Mouse (Mus musculus) kidney, embryonic 14.5 days (tissue): ENCODE data around the gene Upk1b. TPM values are rescaled to one million over a fixed set of nuclear protein-coding genes. Genes with fewer than 3 reads are reported as not detected.

Source experiments
- ATAC-seq: fragments of 200-750 bp; cut with Nextera tagmentation; 2 replicates; pipeline ENCODE4 v1.8.0; 2017; ENCODE audit warnings: moderate number of reproducible peaks, mild to moderate bottlenecking, moderate TSS enrichment, moderate library complexity; ENCODE audit not compliant: low FRiP score, low TSS enrichment
- H3K27ac ChIP-seq: fragments of 300-500 bp; sonication (generic); 2 replicates; pipeline ENCODE4 v1.5.1; 2014; ENCODE audit warnings: low read depth, mild to moderate bottlenecking, low read length, moderate library complexity, mixed read lengths
- H3K27me3 ChIP-seq: fragments of 300-500 bp; sonication (generic); 2 replicates; pipeline ENCODE4 v1.6.1; 2014; ENCODE audit warnings: mild to moderate bottlenecking, low read length; ENCODE audit not compliant: control insufficient read depth, insufficient read depth
- H3K36me3 ChIP-seq: fragments of 300-500 bp; sonication (generic); 2 replicates; pipeline ENCODE4 v1.6.1; 2014; ENCODE audit warnings: low read length, mixed read lengths; ENCODE audit not compliant: control insufficient read depth, insufficient read depth
- H3K4me1 ChIP-seq: fragments of 300-500 bp; sonication (generic); 2 replicates; pipeline ENCODE4 v1.6.1; 2014; ENCODE audit warnings: low read length, mixed read lengths; ENCODE audit not compliant: control insufficient read depth, insufficient read depth
- H3K4me2 ChIP-seq: fragments of 300-500 bp; sonication (generic); replicated peaks from 2 replicates; pipeline ENCODE4 v1.6.1; 2014; ENCODE audit warnings: low read depth, mild to moderate bottlenecking, low read length
- H3K4me3 ChIP-seq: fragments of 300-500 bp; sonication (generic); 2 replicates; pipeline ENCODE4 v1.5.1; 2014; ENCODE audit warnings: mild to moderate bottlenecking, low read length
- H3K9ac ChIP-seq: fragments of 300-500 bp; sonication (generic); 2 replicates; pipeline ENCODE4 v1.6.1; 2014; ENCODE audit warnings: low read depth, mild to moderate bottlenecking, low read length, moderate library complexity
- H3K9me3 ChIP-seq: fragments of 300-500 bp; sonication (generic); 2 replicates; pipeline ENCODE4 v1.6.1; 2016; ENCODE audit warnings: low read length; ENCODE audit not compliant: control insufficient read depth
- WGBS: fragments of 180-500 bp; shearing (Covaris S2); extraction: QIAGEN DNeasy Blood & Tissue Kit; methylation state at CpG from one replicate; pipeline ENCODE4 v1.1.7; 2014; 5-methylcytosine and 5-hydroxymethylcytosine counted together
- polyA plus RNA-seq: library from polyadenylated mRNA; unstranded; fragments of >200 nt; fragmentation: Nextera tagmentation; extraction: Ambion mirVana; gene quantifications from 2 replicates; pipeline ENCODE4 v1.2.1, GENCODE M21; 2014

Gene Upk1b
- polyA plus RNA-seq, 1 experiment from 2014 or later = 2.2 TPM

DNA sequence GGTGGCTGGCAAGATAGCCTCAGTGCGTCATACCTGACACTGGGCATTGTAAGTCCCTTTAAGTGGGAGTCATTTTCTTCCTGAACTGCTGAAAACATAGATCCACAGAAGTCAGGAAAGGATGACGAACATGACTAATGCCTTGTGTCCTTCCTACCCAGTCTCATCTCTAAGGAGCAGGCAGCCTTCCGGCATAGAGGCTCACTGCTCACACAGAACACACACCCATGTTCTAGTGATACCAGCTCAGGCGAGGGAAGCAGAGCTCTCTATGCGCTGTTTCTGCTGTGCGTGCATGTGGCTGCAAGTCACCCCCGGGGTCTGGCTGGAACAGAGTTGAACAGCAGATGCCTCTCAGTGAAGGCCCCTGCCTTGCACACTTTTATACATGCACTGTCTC lies 14.8 kb downstream of the Upk1b start:
- Histone ChIP-seq H3K27ac (no peak overlapping the region), H3K4me2 (no peak overlapping the region), H3K4me3 (no peak overlapping the region), H3K9me3 (no peaks in the 10 kb centered on the region), H3K36me3 (no peaks in the 10 kb centered on the region), H3K9ac (no peak overlapping the region), H3K27me3 (no peaks in the 10 kb centered on the region; the same call in 1 of the 2 replicates), H3K4me1 (no peaks in the 10 kb centered on the region)
- 85% methylated on average over 7 of the region's 7 CpGs for WGBS
- no peak for ATAC-seq

DNA sequence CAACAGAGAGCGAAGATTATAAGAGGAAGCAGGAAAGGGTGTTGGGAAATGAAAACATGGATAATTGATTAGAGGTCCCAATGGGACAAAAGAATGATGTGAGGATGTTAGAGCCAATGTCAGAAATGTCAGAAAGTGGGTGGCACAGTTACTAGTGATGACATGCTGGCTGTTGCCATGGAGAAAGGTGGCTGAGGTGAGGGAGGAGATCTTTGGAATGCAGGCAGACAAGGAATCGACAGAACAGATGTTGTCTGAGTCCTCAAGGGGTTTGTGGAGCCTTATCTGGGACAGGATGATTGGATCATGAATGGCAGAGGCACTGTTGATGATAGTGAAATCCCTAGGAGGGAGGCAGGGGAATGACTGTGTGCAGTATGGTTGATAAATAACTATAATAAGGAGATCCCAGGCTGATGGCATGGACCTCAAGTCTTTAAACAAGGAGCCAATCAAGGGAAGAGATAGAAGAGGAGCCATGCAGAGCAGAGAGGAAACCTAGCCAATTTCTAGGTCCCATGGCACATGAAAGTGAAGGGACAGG lies 17.5 kb downstream of the Upk1b start:
- ATAC-seq = no peak
- Histone ChIP-seq H3K9ac (no peak overlapping the region), H3K4me3 (no peak overlapping the region), H3K9me3 (no peaks in the 10 kb centered on the region), H3K4me2 (no peak overlapping the region), H3K36me3 (no peaks in the 10 kb centered on the region), H3K27ac (no peak overlapping the region), H3K4me1 (no peaks in the 10 kb centered on the region), H3K27me3 (no peaks in the 10 kb centered on the region; the same call in 1 of the 2 replicates)
- 51% methylated on average over 2 of the region's 2 CpGs for WGBS

DNA sequence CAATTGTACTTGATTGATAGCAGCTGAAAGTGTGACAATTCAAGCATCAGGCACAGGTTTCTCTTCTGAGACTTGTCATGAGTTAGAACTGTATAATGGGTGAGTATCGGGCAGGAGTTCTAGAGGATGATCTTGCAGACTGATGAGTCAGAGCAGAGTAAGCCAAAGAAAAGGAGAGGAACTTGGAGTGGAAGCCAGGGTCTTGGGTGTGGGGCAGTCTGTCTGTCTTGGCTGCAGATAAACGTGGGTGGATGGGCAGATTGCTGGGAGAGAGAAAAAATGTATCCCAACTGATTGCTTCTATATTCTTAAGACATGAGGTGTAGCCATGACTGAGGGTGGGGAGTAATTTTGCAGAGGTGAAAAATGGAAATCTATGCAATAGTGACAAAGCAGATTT lies 18.2 kb downstream of the Upk1b start:
- Histone ChIP-seq H3K27me3 (no peaks in the 10 kb centered on the region; the same call in 1 of the 2 replicates), H3K4me3 (no peak overlapping the region), H3K27ac (no peak overlapping the region), H3K4me1 (no peaks in the 10 kb centered on the region), H3K4me2 (no peak overlapping the region), H3K9ac (no peak overlapping the region), H3K9me3 (no peaks in the 10 kb centered on the region), H3K36me3 (no peaks in the 10 kb centered on the region)
- 77% methylated on average over 2 of the region's 2 CpGs for WGBS
- no peak for ATAC-seq

DNA sequence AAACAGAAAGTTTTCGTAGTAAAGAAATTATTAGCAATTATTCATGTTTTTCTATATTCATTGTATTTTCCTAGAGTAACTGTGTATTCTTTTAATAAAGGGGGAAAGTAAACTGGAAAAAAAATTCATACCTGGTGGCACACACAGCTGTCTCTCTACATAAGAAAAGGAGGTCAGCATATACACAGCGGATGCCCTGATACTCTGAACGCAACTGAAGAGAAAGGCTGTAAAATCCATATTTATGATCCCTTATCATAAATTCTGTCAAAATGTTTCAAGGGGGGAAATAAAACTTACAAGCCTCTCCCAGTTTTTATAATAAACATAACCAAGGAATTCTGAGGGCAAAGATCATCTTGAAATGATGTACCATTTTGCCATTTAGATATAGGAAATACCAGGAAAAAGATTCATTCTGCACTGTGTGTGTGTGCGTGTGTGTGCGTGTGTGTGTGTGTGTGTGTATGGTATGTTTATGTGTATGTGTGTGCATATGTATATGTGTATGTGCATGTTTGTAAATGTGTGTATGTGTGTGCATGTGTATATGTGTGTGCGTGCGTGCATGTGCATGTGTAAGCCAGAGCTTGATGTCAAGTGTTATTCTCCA lies 19.1 kb downstream of the Upk1b start:
- Histone ChIP-seq H3K9me3 (no peaks in the 10 kb centered on the region), H3K9ac (no peak overlapping the region), H3K27ac (no peak overlapping the region), H3K4me2 (no peak overlapping the region), H3K4me3 (no peak overlapping the region), H3K36me3 (no peaks in the 10 kb centered on the region), H3K27me3 (no peaks in the 10 kb centered on the region; the same call in 1 of the 2 replicates), H3K4me1 (no peaks in the 10 kb centered on the region)
- WGBS = 92% methylated on average over 7 of the region's 7 CpGs
- no peak for ATAC-seq

DNA sequence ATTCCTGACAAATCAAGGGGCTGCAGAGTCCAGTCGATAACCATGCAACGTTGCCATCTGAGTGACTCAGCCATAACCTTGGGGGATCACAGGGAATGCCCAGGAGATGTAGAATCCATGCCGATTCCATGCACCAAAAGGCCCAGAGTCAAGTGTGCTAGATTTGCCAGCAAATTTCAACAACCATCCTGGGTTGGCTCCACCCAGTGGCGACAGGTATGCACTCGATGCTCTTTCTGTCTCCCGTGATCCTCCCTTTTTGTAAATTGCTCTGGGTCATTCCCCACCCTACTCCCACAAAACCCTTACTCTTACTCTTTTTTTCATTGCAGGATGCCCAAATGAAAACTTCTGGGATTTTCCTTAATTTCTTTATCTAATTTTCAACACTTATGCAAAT lies 23.8 kb downstream of the Upk1b start:
- Histone ChIP-seq H3K9ac (no peak overlapping the region), H3K27ac (no peak overlapping the region), H3K27me3 (no peaks in the 10 kb centered on the region), H3K9me3 (no peaks in the 10 kb centered on the region), H3K4me1 (no peaks in the 10 kb centered on the region), H3K4me2 (no peak overlapping the region), H3K36me3 (no peaks in the 10 kb centered on the region), H3K4me3 (no peak overlapping the region)
- ATAC-seq = no peak
- 54% methylated on average over 6 of the region's 6 CpGs for WGBS

DNA sequence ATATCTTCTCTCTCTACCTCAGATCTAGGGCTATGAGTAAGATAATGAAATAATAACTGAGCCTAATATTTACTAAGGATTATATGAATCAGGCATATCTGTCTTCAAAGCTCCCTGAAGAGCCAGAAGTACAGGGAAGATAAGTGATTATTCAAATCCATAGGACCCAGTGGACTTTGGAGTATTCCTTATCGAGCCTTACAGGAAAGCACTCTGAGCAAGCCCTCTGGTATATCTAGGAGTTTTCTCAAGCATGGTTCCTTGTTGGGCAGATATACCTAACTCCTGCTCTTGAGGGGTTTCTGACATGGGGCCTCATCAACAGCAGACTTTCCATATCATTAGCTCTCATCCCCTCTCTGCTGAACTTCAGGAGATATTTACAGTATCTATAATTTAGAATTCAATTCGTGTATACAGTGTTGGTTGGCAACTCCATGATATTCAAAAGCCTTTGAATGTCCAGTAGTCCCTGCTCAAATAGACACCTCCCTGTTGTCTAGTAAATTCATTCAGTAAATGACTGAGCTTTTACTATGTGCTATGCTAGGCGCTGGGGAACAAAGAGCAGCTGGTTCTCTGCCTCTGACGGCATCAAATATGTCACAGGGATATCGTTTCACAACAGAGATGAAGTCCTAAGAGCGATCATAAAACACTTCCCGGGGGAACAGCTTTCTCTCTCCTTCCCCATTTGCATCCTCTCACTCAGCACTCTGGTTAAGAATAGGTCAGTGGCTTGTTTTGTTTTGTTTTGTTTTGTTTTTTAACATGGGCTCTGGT lies 25.0 kb downstream of the Upk1b start:
- no peaks in the 10 kb centered on the region for H3K36me3 ChIP-seq
- no peak overlapping the region for H3K9ac ChIP-seq
- no peaks in the 10 kb centered on the region for H3K9me3 ChIP-seq
- H3K4me2 ChIP-seq = no peak overlapping the region
- no peak overlapping the region for H3K27ac ChIP-seq
- no peaks in the 10 kb centered on the region for H3K4me1 ChIP-seq
- H3K4me3 ChIP-seq = no peak overlapping the region
- WGBS = 40% methylated on average over 7 of the region's 7 CpGs
- no peak for ATAC-seq
- H3K27me3 ChIP-seq = no peaks in the 10 kb centered on the region

DNA sequence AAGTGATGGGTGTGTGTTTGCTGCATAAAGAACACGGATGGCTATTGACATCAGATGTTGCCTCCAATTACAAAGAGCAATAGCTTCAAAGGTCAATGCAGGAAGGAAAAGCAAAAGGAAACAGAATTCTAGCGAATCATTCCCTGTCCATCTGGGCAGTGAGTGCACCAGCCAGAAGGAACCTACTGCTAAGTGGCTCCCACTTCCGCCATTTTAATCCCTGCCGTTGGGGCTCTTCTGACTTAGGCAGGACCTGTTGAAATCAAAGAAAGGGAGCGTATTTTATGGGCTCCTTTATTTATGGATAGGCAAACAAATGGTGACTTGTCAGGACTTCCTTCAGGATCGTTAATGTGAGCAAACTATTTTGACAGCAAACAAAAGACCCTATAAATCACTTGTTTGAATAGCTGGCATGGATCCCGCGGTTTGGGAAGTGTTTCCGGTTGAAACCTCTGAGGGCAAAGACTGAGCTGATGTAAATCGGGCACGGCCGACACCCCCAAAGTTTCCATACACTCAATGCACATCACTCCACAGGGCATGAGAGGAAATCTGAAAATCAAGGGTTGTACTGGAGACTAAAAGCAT lies 27.1 kb downstream of the Upk1b start:
- Histone ChIP-seq H3K4me3 (no peak overlapping the region), H3K9ac (no peak overlapping the region), H3K36me3 (peaks cover 5% of the 10 kb centered on the region; the same call in 1 of the 2 replicates), H3K4me2 (peak overlapping the region; percentile 10; the same call in 1 of the 2 replicates), H3K4me1 (no peaks in the 10 kb centered on the region), H3K9me3 (no peaks in the 10 kb centered on the region), H3K27me3 (no peaks in the 10 kb centered on the region), H3K27ac (no peak overlapping the region)
- WGBS = 16% methylated on average over 12 of the region's 12 CpGs
- ATAC-seq = peak; percentile 48

DNA sequence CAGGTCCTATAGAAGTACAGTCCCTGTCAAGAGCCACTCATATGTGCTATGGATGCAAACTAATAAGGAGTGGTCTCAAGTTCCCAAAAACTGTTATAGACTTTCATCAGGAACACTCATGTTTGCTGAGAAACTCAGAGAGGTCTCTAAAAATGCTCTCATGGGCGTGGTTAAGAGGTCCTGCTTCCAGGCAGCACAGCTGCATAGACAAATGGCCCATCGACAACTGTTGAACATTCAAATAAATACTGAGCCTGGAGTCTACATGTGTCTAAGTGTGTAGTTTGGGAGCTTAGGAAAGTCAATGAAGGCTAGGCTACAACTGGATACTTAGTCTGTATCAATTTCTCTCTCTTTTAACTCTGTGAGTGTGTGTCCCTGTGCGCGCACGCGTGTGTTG lies 29.0 kb downstream of the Upk1b start:
- no peak for ATAC-seq
- 92% methylated on average over 6 of the region's 6 CpGs for WGBS

DNA sequence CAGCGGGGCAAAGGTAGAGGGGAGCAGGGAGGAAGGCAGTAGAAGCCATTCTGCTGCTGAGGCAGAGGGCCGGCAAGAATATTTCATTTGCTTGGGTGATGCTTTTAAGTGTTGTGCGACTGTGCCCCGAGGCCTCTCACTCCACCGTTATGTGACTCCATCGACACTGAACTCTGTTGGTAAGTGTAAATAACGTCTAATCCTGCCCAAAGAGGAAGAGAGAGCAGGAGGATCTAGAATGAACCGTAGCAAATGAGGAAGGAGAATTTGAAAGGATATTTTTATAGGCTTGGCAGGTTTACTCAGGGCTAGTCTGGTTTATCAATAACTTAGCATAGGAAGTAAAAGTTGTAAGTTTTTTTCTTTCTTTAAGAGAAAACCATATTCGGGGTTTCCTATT lies 30.6 kb downstream of the Upk1b start:
- Histone ChIP-seq H3K4me3 (no peak overlapping the region), H3K36me3 (peaks cover 8% of the 10 kb centered on the region; the same call in 1 of the 2 replicates), H3K27ac (no peak overlapping the region), H3K27me3 (no peaks in the 10 kb centered on the region), H3K9ac (no peak overlapping the region), H3K9me3 (no peaks in the 10 kb centered on the region), H3K4me2 (no peak overlapping the region), H3K4me1 (no peaks in the 10 kb centered on the region)
- ATAC-seq = no peak
- WGBS = 78% methylated on average over 9 of the region's 9 CpGs

More for the DNA sequence above, 29.0 kb downstream of the Upk1b start:
- no peaks in the 10 kb centered on the region for H3K27me3 ChIP-seq
- H3K27ac ChIP-seq = no peak overlapping the region
- H3K4me3 ChIP-seq = no peak overlapping the region
- no peak overlapping the region for H3K9ac ChIP-seq
- no peaks in the 10 kb centered on the region for H3K9me3 ChIP-seq
- H3K4me2 ChIP-seq = no peak overlapping the region
- H3K4me1 ChIP-seq = no peaks in the 10 kb centered on the region
- H3K36me3 ChIP-seq = peaks cover 8% of the 10 kb centered on the region; the same call in 1 of the 2 replicates
